Mouse (Mus musculus) C2C12 (cell line): ENCODE data around the gene 2810459M11Rik.

Experiments used
- CEBPB ChIP-seq: IDR thresholded peaks from one replicate; pipeline ENCODE4 v1.6.1; 2011; ENCODE audit warnings: low read depth, mild to moderate bottlenecking, control low read depth, moderate library complexity
- CTCF ChIP-seq: IDR thresholded peaks from one replicate; pipeline ENCODE4 v1.5.1; 2011; ENCODE audit not compliant: control insufficient read depth, insufficient read depth, insufficient read length
- FOSL1 ChIP-seq: IDR thresholded peaks from one replicate; pipeline ENCODE4 v1.8.0; 2011; ENCODE audit warnings: mild to moderate bottlenecking, low read length; ENCODE audit not compliant: poor library complexity, insufficient read depth, severe bottlenecking
- MAX ChIP-seq: IDR thresholded peaks from one replicate; pipeline ENCODE4 v1.6.1; 2011; ENCODE audit warnings: mild to moderate bottlenecking, control low read depth
- MYOD1 ChIP-seq: IDR thresholded peaks from one replicate; pipeline ENCODE4 v1.6.1; 2011; ENCODE audit warnings: low read depth; ENCODE audit not compliant: control insufficient read depth, insufficient read length
- MYOG ChIP-seq: IDR thresholded peaks from one replicate; pipeline ENCODE4 v1.6.1; 2011; ENCODE audit not compliant: control insufficient read depth, insufficient read length; ENCODE audit errors: extremely low read depth
- USF1 ChIP-seq: IDR thresholded peaks from one replicate; pipeline ENCODE4 v1.6.1; 2011; ENCODE audit warnings: low read depth, mild to moderate bottlenecking, control low read depth, moderate library complexity

DNA sequence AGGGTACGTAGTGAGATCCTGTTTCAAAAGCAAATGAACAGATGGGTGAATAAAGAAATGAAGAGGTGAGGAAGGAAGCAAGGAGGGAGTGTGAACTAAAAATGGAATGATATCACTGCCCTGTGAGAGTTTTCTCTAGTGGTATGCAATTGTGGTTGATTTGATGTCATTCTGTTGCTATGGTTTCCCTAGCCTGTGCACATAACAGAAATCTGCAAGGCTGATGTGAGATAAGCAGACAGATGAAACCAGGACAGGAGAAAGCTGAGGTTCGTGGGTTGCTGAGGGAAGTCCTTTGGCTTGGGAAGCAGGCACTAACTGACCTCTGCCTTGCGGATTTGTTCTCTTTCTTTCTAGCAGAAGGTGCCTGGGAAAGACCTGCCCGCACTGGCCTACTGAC, 2.6 kb downstream of the 2810459M11Rik start:
- TF ChIP-seq CTCF (no peak), CEBPB (no peak), MYOD1 (no peak), MAX (no peak), USF1 (no peak), MYOG (no peak), FOSL1 (no peak)
